Mouse (Mus musculus): ENCODE data around the gene 2210016L21Rik.

DNA sequence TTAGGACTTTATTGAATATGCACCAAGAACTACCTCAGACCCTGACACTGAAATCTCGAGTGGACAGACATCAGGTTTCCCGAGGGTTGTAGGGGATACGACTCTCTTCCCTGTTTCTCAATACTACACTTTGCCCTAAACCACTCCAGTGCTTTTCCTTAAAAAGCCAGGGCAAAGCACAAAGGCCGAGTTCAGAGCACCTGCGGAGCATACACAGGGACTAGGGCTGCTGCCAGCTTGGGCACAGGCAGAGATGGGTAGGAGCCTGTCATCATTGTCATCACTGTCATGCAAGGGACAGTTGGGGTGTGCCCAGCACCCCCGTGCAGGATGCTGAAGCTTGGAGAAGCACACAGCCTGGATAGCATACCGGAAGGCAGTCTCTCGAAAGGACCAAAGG, 8.8 kb upstream of the 2210016L21Rik start:
- TF ChIP-seq CTCF (conservative IDR thresholded peaks at IDR 0.05; ENCODE audit: insufficient read depth, insufficient read length, low read depth, low read length) (no peak), POLR2A (IDR thresholded peaks at IDR 0.05; ENCODE audit: low read depth, low read length) (no peak)

All from kidney, adult 2 months (tissue).